Mouse (Mus musculus) spleen, adult 2 months (tissue): Measurements from ENCODE around the gene Farp1. TPM values are rescaled to one million over a fixed set of nuclear protein-coding genes. Genes with fewer than 3 reads are reported as not detected.

Source experiments
- DNase-seq, 2 experiments: peaks; one replicate each; pipeline versions ENCODE4 v3.0.0 to v3.0.0-alpha.2; 2012 to 2021; ENCODE audit warnings: low spot score in 2 of 2, low read depth in 1 of 2
- H3K27ac ChIP-seq: fragments of 200-500 bp; 2 replicates; pipeline ENCODE4 v1.5.1; 2012; ENCODE audit warnings: low read length, inconsistent platforms; ENCODE audit not compliant: insufficient read depth
- H3K27me3 ChIP-seq: fragments of 200-500 bp; 2 replicates; pipeline ENCODE4 v1.6.1; 2012; ENCODE audit warnings: mild to moderate bottlenecking, moderate library complexity, low read length, inconsistent platforms; ENCODE audit not compliant: control insufficient read depth, insufficient read depth
- H3K36me3 ChIP-seq: fragments of 200-500 bp; 2 replicates; pipeline ENCODE4 v1.6.1; 2012; ENCODE audit warnings: mild to moderate bottlenecking, low read length, inconsistent platforms; ENCODE audit not compliant: control insufficient read depth, insufficient read depth
- H3K4me1 ChIP-seq: fragments of 200-500 bp; 2 replicates; pipeline ENCODE4 v1.6.1; 2011; ENCODE audit warnings: inconsistent platforms; ENCODE audit not compliant: control insufficient read depth, insufficient read depth, insufficient read length
- H3K4me3 ChIP-seq: fragments of 200-500 bp; 2 replicates; pipeline ENCODE4 v1.5.1; 2011; ENCODE audit warnings: mild to moderate bottlenecking, inconsistent platforms; ENCODE audit not compliant: insufficient read depth, insufficient read length; ENCODE audit errors: extremely low read depth
- CTCF ChIP-seq: fragments of 200-500 bp; IDR thresholded peaks from 2 replicates; pipeline ENCODE4 v1.5.1; 2011; ENCODE audit warnings: mild to moderate bottlenecking, inconsistent platforms; ENCODE audit not compliant: insufficient read depth, insufficient read length, insufficient replicate concordance; ENCODE audit errors: extremely low read depth
- POLR2A ChIP-seq: fragments of 200-500 bp; IDR thresholded peaks from 2 replicates; pipeline ENCODE4 v1.6.1; 2011; ENCODE audit warnings: low read depth, low read length, inconsistent platforms
- WGBS: fragments of 180-500 bp; shearing (Covaris S2); methylation state at CpG from one replicate; pipeline ENCODE4 v1.1.7; 2018; 5-methylcytosine and 5-hydroxymethylcytosine counted together
- polyA plus RNA-seq: library from polyadenylated mRNA; depleted of rRNA; stranded (reverse); fragments of >200 nt; gene quantifications from 2 replicates; pipeline ENCODE4 v1.2.3, GENCODE M21; 2012

Farp1 gene
- polyA plus RNA-seq, 1 experiment, result 3.0 TPM

DNA sequence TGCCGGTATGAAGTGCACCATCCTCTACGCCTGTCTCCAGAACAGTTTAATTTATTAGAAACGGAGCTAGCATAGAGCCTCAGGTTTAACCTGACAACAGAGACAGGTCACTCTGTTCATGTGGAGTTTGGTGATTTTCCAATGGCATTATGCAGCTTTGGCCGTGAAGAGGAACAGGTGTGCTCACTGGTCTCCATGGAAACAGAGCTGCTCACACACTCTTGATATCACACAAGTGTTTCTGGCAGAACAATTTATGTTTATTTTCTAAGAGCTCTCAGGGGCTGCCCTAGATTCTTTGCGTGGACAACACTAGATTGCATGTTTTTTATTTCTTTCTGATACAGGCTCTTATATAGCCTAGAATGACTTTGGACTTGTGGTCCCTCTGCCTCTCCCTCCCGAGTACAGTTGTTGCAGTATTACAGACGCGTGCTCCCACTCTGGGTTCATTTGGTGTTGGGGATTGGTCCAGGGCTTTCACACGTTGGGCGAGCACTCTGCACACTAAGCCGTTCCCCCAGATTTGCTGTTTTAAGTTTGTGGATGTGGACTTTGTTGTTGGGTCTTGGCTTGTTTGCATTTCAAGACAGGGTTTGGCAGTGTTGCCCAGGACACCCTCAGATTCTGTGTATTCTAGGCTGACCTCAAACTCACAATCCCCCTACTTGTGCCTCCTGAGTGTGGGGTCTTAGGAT is 113.2 kb downstream of the Farp1 start:
- no peak overlapping the region for H3K27ac ChIP-seq
- 93% methylated on average over 11 of the region's 11 CpGs for WGBS
- no peaks in the 10 kb centered on the region for H3K27me3 ChIP-seq
- H3K4me1 ChIP-seq, result peaks cover 4% of the 10 kb centered on the region; the same call in 1 of the 2 replicates
- no peak overlapping the region for H3K4me3 ChIP-seq
- TF ChIP-seq CTCF (no peak), POLR2A (no peak)
- no peak for DNase-seq
- no peaks in the 10 kb centered on the region for H3K36me3 ChIP-seq

DNA sequence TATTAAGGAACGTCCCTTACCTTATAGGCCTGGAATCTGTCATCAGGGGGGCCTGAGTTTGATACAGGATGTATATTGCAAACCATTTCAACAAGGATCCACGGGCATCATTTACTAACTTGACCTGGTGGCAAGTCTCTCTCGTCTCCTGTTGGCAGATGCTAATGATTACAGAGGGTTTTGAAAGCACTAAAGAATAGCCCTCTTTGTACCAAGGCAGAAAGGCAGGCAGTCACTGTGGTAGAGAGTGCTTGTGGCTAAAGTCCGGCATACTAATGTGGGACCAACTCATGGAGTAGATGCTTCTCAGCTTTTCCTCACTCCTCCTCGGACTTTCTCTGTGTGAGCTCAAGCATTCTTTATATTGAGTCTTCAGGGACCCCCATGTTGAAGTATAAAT is 115.0 kb downstream of the Farp1 start:
- 89% methylated on average over 5 of the region's 5 CpGs for WGBS
- Histone ChIP-seq H3K27ac (no peak overlapping the region), H3K27me3 (no peaks in the 10 kb centered on the region), H3K36me3 (no peaks in the 10 kb centered on the region), H3K4me3 (no peak overlapping the region), H3K4me1 (peaks cover 4% of the 10 kb centered on the region; the same call in 1 of the 2 replicates)
- TF ChIP-seq POLR2A (no peak), CTCF (no peak)
- DNase-seq, result no peak

DNA sequence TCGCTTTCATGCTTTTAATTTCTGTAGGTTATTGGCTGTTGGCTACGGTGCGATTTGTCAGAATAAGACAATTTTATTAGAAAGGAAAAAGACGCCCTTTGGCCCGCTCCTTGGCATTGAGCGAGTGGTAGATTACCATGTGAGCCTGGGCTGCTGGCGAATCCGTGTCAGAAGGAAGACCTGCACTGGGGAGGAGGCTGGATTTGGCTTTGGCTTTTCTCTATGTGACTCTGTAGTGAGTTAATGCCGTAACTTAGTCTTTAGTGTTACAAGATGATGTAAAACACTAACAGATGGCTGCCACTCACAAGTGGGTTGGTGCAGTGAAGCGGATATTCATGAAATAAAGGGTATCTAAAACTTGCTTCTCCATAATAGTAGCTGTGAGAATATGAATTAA is 116.8 kb downstream of the Farp1 start:
- no peaks in the 10 kb centered on the region for H3K36me3 ChIP-seq
- no peak overlapping the region for H3K27ac ChIP-seq
- H3K4me3 ChIP-seq, result no peak overlapping the region
- H3K27me3 ChIP-seq, result no peaks in the 10 kb centered on the region
- no peak for DNase-seq
- no peak for TF ChIP-seq POLR2A
- no peak for TF ChIP-seq CTCF
- H3K4me1 ChIP-seq, result no peaks in the 10 kb centered on the region; the same call in 1 of the 2 replicates
- WGBS, result 91% methylated on average over 10 of the region's 10 CpGs

DNA sequence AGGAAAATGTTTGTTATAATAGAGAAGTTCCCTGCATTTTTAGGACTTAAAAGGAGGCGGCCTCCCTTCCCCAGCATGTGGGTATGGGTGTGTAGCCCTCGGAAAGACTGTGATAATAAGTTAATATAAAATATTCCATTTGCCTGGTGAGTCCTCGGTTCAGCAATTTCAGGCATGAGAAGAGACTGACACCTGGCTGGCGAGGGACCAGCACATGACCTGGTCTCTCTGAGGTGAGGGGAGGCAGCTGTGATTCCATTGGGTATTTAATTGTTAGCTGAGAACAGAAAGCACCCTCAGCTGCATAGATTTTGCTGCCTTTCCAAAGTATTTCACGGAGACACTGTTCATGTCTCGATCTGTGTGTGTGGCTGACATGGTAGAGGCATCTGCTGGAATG is 117.8 kb downstream of the Farp1 start:
- Histone ChIP-seq H3K4me1 (no peaks in the 10 kb centered on the region), H3K36me3 (no peaks in the 10 kb centered on the region), H3K27ac (no peak overlapping the region), H3K27me3 (no peaks in the 10 kb centered on the region), H3K4me3 (no peak overlapping the region)
- TF ChIP-seq CTCF (no peak), POLR2A (no peak)
- DNase-seq, result no peak
- 88% methylated on average over 6 of the region's 6 CpGs for WGBS

DNA sequence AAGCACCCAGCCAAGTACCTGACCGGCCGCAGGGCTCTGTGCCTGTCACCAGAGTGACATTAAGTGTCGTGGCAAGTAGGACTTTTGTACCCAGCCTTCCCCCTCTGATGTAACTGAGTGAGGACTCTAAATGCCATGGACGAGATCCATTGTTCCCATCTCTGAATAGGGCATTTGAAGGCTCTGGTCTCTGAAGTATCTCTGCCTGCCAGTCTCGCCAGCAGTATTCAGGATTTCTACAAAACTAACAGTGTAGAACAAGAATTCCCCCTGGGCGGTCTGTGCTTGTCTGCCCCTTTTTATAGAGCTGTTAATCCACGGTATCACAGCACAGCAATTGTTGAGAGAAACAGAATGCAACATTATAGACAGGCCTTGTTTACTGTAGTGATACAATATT is 118.3 kb downstream of the Farp1 start:
- Histone ChIP-seq H3K27me3 (no peaks in the 10 kb centered on the region), H3K4me3 (no peak overlapping the region), H3K4me1 (no peaks in the 10 kb centered on the region), H3K36me3 (no peaks in the 10 kb centered on the region), H3K27ac (no peak overlapping the region)
- DNase-seq, result no peak
- TF ChIP-seq POLR2A (no peak), CTCF (no peak)
- WGBS, result 89% methylated on average over 7 of the region's 7 CpGs

DNA sequence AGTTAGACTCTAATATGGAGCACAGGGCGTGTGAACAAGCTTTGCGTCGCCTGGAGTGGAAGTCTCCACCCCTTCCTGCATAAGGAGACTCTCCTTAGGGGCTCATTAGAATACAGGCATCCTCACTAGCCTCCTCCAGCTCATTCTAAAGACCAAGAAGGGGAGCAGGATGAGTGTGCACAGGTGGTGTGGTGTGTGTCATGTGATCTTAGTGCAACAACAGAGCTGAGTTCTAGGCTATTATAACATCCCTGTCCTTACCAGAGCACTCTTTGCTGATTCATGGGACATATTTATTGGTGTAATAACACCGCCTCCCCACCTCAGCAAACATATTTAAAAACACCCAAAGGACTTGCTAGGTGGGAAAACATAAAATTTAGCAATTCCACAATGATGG is 120.2 kb downstream of the Farp1 start:
- H3K27ac ChIP-seq, result no peak overlapping the region
- DNase-seq, result no peak
- WGBS, result 91% methylated on average over 4 of the region's 4 CpGs
- H3K4me3 ChIP-seq, result no peak overlapping the region
- H3K27me3 ChIP-seq, result no peaks in the 10 kb centered on the region
- no peak for TF ChIP-seq POLR2A
- no peak for TF ChIP-seq CTCF
- no peaks in the 10 kb centered on the region for H3K36me3 ChIP-seq
- H3K4me1 ChIP-seq, result no peaks in the 10 kb centered on the region

DNA sequence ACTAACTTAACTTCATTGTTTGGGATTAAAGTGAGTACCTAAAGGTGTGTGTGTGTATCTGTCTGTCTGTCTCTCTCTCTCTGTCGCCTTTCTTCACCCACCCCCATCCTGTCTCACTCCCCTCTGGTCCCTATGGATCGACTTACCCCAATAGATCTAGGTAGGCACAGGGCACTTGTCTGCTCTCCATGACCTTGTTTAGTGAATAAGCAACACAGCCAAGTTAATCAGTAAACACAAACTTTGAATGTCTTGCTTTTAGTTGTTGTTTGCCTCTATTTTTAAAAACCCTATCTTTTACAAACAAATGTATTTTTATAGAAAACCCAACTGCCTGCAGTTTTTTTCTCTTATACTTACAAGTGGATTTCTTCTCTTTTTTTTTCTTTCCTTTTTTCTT is 123.6 kb downstream of the Farp1 start:
- no peak overlapping the region for H3K27ac ChIP-seq
- WGBS, result 75% methylated on average over 2 of the region's 2 CpGs

More for the DNA sequence above, 123.6 kb downstream of the Farp1 start:
- H3K27me3 ChIP-seq, result no peaks in the 10 kb centered on the region
- no peaks in the 10 kb centered on the region for H3K4me1 ChIP-seq
- DNase-seq, result no peak
- H3K36me3 ChIP-seq, result no peaks in the 10 kb centered on the region
- H3K4me3 ChIP-seq, result no peak overlapping the region
- TF ChIP-seq POLR2A (no peak), CTCF (no peak)
